Mouse (Mus musculus) stomach, postnatal 0 days (tissue): Measurements from ENCODE around the gene Vps26c. TPM values are rescaled to one million over a fixed set of nuclear protein-coding genes. Genes with fewer than 3 reads are reported as not detected.

Experiments used
- ATAC-seq: fragments of 200-750 bp; cut with Nextera tagmentation; 2 replicates; pipeline ENCODE4 v1.8.0; 2017; ENCODE audit not compliant: low FRiP score, low TSS enrichment
- DNase-seq: peaks from one replicate; pipeline ENCODE4 v3.0.0-alpha.2; 2016; ENCODE audit warnings: low spot score
- H3K27ac ChIP-seq: fragments of 300-500 bp; sonication (generic); replicated peaks from 2 replicates; pipeline ENCODE4 v1.5.1; 2014; ENCODE audit warnings: mild to moderate bottlenecking, control low read depth
- H3K27me3 ChIP-seq: fragments of 300-500 bp; sonication (generic); 2 replicates; pipeline ENCODE4 v1.6.1; 2014; ENCODE audit warnings: low read length; ENCODE audit not compliant: control insufficient read depth, insufficient read depth
- H3K36me3 ChIP-seq: fragments of 300-500 bp; sonication (generic); 2 replicates; pipeline ENCODE4 v1.6.1; 2014; ENCODE audit warnings: low read length, mixed read lengths; ENCODE audit not compliant: control insufficient read depth, insufficient read depth
- H3K4me1 ChIP-seq: fragments of 300-500 bp; sonication (generic); replicated peaks from 2 replicates; pipeline ENCODE4 v1.6.1; 2014; ENCODE audit warnings: antibody characterized with exemption; ENCODE audit not compliant: control insufficient read depth, insufficient read depth
- H3K4me2 ChIP-seq: fragments of 300-500 bp; sonication (generic); replicated peaks from 2 replicates; pipeline ENCODE4 v1.6.1; 2014; ENCODE audit warnings: low read depth, mild to moderate bottlenecking, control low read depth, moderate library complexity
- H3K4me3 ChIP-seq: fragments of 300-500 bp; sonication (generic); 2 replicates; pipeline ENCODE4 v1.5.1; 2014; ENCODE audit warnings: low read depth, low read length, control low read depth
- H3K9ac ChIP-seq: fragments of 300-500 bp; sonication (generic); 2 replicates; pipeline ENCODE4 v1.6.1; 2014; ENCODE audit warnings: mild to moderate bottlenecking, low read length, control low read depth, mixed read lengths
- H3K9me3 ChIP-seq: fragments of 300-500 bp; sonication (generic); 2 replicates; pipeline ENCODE4 v1.6.1; 2016; ENCODE audit warnings: low read length; ENCODE audit not compliant: control insufficient read depth
- CTCF ChIP-seq: IDR thresholded peaks from 2 replicates; pipeline ENCODE4 v1.5.1; 2016; ENCODE audit warnings: antibody characterized with exemption, low read depth, mild to moderate bottlenecking, moderate library complexity
- EP300 ChIP-seq: optimal IDR thresholded peaks from 2 replicates; pipeline ENCODE3; 2016; ENCODE audit warnings: antibody characterized with exemption
- WGBS: fragments of 180-500 bp; shearing (Covaris S2); extraction: QIAGEN DNeasy Blood & Tissue Kit; methylation state at CpG from one replicate; pipeline ENCODE4 v1.1.7; 2014; 5-methylcytosine and 5-hydroxymethylcytosine counted together
- polyA plus RNA-seq: library from polyadenylated mRNA; unstranded; fragments of >200 nt; fragmentation: Nextera tagmentation; extraction: Ambion mirVana; gene quantifications from 2 replicates; pipeline ENCODE4 v1.2.1, GENCODE M21; 2015

The Vps26c gene
- 28.5 and 34.8 TPM in 2 replicates for polyA plus RNA-seq

GRCm38 (mm10) chr16:94526344-94527151 is at the start of gene Vps26c:
TSS of gene Vps26c (minus strand) at chr16:94526830.
- no peaks in the 10 kb centered on the region for H3K9me3 ChIP-seq
- DNase-seq (peak; percentile 98), ATAC-seq (peak; percentile 93)
- H3K4me1 ChIP-seq = no peaks in the 10 kb centered on the region; the same call in 1 of the 2 replicates
- TF ChIP-seq EP300 (peak; percentile 39), CTCF (no peak)
- no peaks in the 10 kb centered on the region for H3K27me3 ChIP-seq
- WGBS = under 1% methylated on average over 68 of the region's 93 CpGs
- peak within 1 kb of the TSS; percentile 83 for H3K4me3 ChIP-seq
- H3K36me3 ChIP-seq = no peaks in the 10 kb centered on the region
- H3K4me2 ChIP-seq = peak within 1 kb of the TSS; percentile 76
- H3K9ac ChIP-seq = peak within 1 kb of the TSS; percentile 90
- peak within 1 kb of the TSS; percentile 96 for H3K27ac ChIP-seq

GRCm38 (mm10) chr16:94575757-94576156 is 49.1 kb upstream of the Vps26c start:
- no peak overlapping the region for H3K4me2 ChIP-seq
- TF ChIP-seq CTCF = no peak
- no peak for TF ChIP-seq EP300
- H3K36me3 ChIP-seq = no peaks in the 10 kb centered on the region
- H3K27me3 ChIP-seq = no peaks in the 10 kb centered on the region
- ATAC-seq (no peak), DNase-seq (no peak)
- 54% methylated on average over 5 of the region's 5 CpGs for WGBS
- H3K9me3 ChIP-seq = no peaks in the 10 kb centered on the region
- H3K9ac ChIP-seq = no peak overlapping the region
- H3K4me3 ChIP-seq = no peak overlapping the region
- H3K4me1 ChIP-seq = peaks cover 4% of the 10 kb centered on the region; the same call in 1 of the 2 replicates
- H3K27ac ChIP-seq = no peak overlapping the region

- H3K4me1 ChIP-seq = peaks cover 4% of the 10 kb centered on the region; the same call in 1 of the 2 replicates
- ATAC-seq (no peak), DNase-seq (no peak)
- H3K27ac ChIP-seq = 0 out of 2 replicates have a peak overlapping the region, but pooled peaks have one; percentile 24
- TF ChIP-seq CTCF = no peak
- TF ChIP-seq EP300 = no peak
- no peak overlapping the region for H3K4me2 ChIP-seq
- H3K9ac ChIP-seq = no peak overlapping the region
- H3K36me3 ChIP-seq = no peaks in the 10 kb centered on the region
- no peaks in the 10 kb centered on the region for H3K9me3 ChIP-seq
- no peak overlapping the region for H3K4me3 ChIP-seq
- H3K27me3 ChIP-seq = no peaks in the 10 kb centered on the region
Measured at GRCm38 (mm10) chr16:94574718-94575094, 48.1 kb upstream of the Vps26c start.

- Histone ChIP-seq H3K27me3 (no peaks in the 10 kb centered on the region), H3K9me3 (no peaks in the 10 kb centered on the region), H3K4me2 (no peak overlapping the region), H3K4me3 (no peak overlapping the region), H3K36me3 (no peaks in the 10 kb centered on the region), H3K9ac (no peak overlapping the region), H3K4me1 (peaks cover 4% of the 10 kb centered on the region; the same call in 1 of the 2 replicates), H3K27ac (0 out of 2 replicates have a peak overlapping the region, but pooled peaks have one; percentile 24)
- DNase-seq (no peak), ATAC-seq (no peak)
- TF ChIP-seq EP300 (no peak), CTCF (no peak)
- 79% methylated on average over 3 of the region's 3 CpGs for WGBS
Measured at GRCm38 (mm10) chr16:94574025-94574717, 47.5 kb upstream of the Vps26c start.

GRCm38 (mm10) chr16:94572422-94572821 is 45.8 kb upstream of the Vps26c start:
- ATAC-seq (no peak), DNase-seq (no peak)
- Histone ChIP-seq H3K36me3 (no peaks in the 10 kb centered on the region), H3K27me3 (no peaks in the 10 kb centered on the region), H3K4me2 (no peak overlapping the region), H3K9me3 (no peaks in the 10 kb centered on the region), H3K9ac (no peak overlapping the region), H3K4me1 (peaks cover 4% of the 10 kb centered on the region; the same call in 1 of the 2 replicates), H3K27ac (0 out of 2 replicates have a peak overlapping the region, but pooled peaks have one; percentile 14), H3K4me3 (no peak overlapping the region)
- WGBS = 20% methylated on average over 2 of the region's 2 CpGs
- TF ChIP-seq CTCF = no peak
- no peak for TF ChIP-seq EP300
